Mouse (Mus musculus): ENCODE results near the gene Olfr898.

Gene Olfr898

DNA sequence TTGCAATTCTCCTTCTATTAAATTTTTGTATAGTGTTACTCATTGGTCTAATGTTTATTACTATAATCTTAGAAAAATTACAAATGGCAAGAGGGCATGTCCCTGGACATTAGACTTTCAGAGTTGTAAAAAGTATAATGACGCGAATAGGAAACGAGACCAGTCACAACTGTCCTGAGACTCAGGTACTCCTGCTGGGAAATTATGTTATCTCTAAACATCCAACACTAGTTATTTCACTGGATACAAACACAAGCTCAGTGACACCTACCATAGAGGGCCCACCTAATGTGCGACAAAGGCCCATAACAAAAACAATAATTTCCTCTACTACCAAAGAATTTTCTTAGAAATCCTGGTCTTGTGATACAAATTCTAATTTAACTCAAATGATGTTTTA is at the start of gene Olfr898:
Gene Olfr898 (plus strand): TSS at position 301 of the 400 bp plus-strand sequence.
- TF ChIP-seq GATA4 (IDR thresholded peaks at IDR 0.05; ENCODE audit: insufficient replicate concordance, low read length) = no peak

DNA sequence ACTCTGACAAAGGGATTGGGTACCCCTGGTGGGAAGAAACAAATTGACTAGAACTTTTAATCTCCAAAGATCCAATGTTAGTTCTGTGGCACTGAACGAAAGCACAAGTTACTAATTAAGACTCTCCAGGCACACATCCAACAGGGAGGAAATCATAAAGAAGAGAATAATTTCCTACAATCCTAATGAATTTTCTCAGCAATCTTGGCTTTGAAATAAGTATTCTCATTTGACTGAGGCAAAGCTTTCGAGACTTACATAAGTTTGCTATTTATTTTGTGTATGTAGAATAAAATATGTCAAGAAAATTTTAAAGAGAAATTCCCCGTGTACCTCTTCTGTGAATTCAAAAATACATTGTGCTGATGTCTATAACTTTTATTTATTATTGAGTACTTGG is 19.5 kb upstream of the Olfr898 start, which contains the start of gene Olfr25:
Gene Olfr25 (plus strand): TSS at position 301 of the 400 bp plus-strand sequence.
- no peak for TF ChIP-seq GATA4 (IDR thresholded peaks at IDR 0.05; ENCODE audit: insufficient replicate concordance, low read length)

DNA sequence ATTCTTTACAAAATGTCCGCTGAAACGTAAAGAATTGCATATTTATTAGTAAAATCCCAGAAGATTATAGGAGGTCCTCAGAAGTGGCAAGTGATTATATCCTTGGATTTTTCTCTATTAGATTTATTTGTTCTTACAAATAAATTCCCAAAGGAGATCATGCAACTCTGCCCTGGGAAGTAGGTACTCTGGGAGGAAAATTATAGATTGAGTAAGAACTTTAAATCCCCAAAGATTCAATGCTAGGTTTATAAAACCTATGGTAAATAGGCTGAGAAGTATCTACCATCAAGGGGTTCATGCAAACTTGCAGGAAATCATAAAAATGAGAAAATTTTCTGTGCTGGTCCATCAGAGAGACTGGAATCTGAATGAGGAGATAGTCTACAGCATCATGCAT is 18.4 kb downstream of the Olfr898 start, which contains the start of gene Olfr250:
Gene Olfr250 (plus strand): TSS at position 301 of the 400 bp plus-strand sequence.
- no peak for TF ChIP-seq GATA4 (IDR thresholded peaks at IDR 0.05; ENCODE audit: insufficient replicate concordance, low read length)

DNA sequence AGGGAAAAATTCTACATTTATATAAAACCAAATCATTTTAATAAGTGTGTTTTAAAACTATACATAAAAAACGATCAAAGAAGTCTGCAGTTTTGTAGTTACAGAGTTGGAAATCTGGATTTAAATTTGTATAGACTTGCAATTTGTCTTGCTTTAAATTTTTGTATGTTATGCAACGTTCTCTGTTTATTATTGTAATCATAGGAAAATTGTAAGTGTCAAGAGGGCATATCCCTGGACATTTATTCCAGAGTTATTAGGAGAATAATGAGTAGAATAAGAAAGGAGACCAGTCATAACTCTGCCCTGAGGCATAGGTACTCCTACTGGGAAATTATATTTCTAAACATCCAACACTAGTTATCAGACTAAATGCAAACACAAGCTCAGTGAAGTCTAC is 28.6 kb downstream of the Olfr898 start, which contains the start of gene Olfr251:
Gene Olfr251 (plus strand): TSS at position 301 of the 400 bp plus-strand sequence.
- TF ChIP-seq GATA4 (IDR thresholded peaks at IDR 0.05; ENCODE audit: insufficient replicate concordance, low read length) = no peak

DNA sequence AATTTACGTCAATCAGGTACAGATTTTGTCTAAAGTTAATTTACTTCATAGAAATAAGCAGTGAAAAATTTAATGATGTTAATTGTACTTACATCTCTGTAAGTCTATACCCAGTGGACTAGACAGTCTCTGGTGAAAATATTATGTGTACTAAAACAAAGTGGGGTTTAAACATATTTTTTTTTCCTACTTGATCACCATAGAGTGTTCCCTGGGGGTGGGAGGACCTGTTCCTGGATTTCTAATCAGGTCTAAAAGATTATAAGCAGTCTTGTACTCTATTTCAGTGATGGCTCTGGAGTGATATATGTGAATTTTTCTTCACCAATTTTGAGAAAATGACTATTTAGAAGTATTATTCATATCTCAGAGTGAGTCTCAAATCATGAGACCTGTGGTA is 53.2 kb downstream of the Olfr898 start, which contains the start of gene Olfr147:
Gene Olfr147 (plus strand): TSS at position 301 of the 400 bp plus-strand sequence.
- TF ChIP-seq GATA4 (IDR thresholded peaks at IDR 0.05; ENCODE audit: insufficient replicate concordance, low read length) = no peak
